Mouse (Mus musculus) forebrain, embryonic 11.5 days (tissue): Measurements from ENCODE around the gene Olfr944. TPM values are rescaled to one million over a fixed set of nuclear protein-coding genes. Genes with fewer than 3 reads are reported as not detected.

Experiments
- ATAC-seq: fragments of 200-750 bp; cut with Nextera tagmentation; replicated peaks from 2 replicates; pipeline ENCODE4 v1.8.0; 2017; ENCODE audit warnings: moderate TSS enrichment; ENCODE audit not compliant: low FRiP score
- DNase-seq: peaks from one replicate; pipeline ENCODE4 v3.0.0-alpha.2; 2017; ENCODE audit warnings: low spot score
- H3K27ac ChIP-seq: fragments of 300-500 bp; sonication (generic); 2 replicates; pipeline ENCODE4 v1.5.1; 2014; ENCODE audit warnings: low read depth, low read length
- H3K27me3 ChIP-seq: fragments of 300-500 bp; sonication (generic); 2 replicates; pipeline ENCODE4 v1.6.1; 2014; ENCODE audit warnings: mild to moderate bottlenecking, low read length, mixed read lengths; ENCODE audit not compliant: control insufficient read depth, insufficient read depth
- H3K36me3 ChIP-seq: fragments of 300-500 bp; sonication (generic); 2 replicates; pipeline ENCODE4 v1.6.1; 2014; ENCODE audit warnings: mild to moderate bottlenecking, low read length, moderate library complexity, mixed read lengths; ENCODE audit not compliant: control insufficient read depth, insufficient read depth
- H3K4me1 ChIP-seq: fragments of 300-500 bp; sonication (generic); replicated peaks from 2 replicates; pipeline ENCODE4 v1.6.1; 2014; ENCODE audit warnings: low read length, mixed read lengths; ENCODE audit not compliant: control insufficient read depth, insufficient read depth
- H3K4me2 ChIP-seq: fragments of 300-500 bp; sonication (generic); 2 replicates; pipeline ENCODE4 v1.6.1; 2014; ENCODE audit warnings: low read depth, mild to moderate bottlenecking, low read length, moderate library complexity, mixed read lengths; ENCODE audit not compliant: severe bottlenecking
- H3K4me3 ChIP-seq: fragments of 300-500 bp; sonication (generic); 2 replicates; pipeline ENCODE4 v1.5.1; 2014; ENCODE audit warnings: low read depth, low read length
- H3K9ac ChIP-seq: fragments of 300-500 bp; sonication (generic); 2 replicates; pipeline ENCODE4 v1.6.1; 2014; ENCODE audit warnings: low read length
- H3K9me3 ChIP-seq: fragments of 300-500 bp; sonication (generic); 2 replicates; pipeline ENCODE4 v1.6.1; 2016; ENCODE audit warnings: low read length, mixed read lengths; ENCODE audit not compliant: control insufficient read depth
- WGBS: fragments of 180-500 bp; shearing (Covaris S2); extraction: QIAGEN DNeasy Blood & Tissue Kit; methylation state at CpG from one replicate; pipeline ENCODE4 v1.1.7; 2014; 5-methylcytosine and 5-hydroxymethylcytosine counted together
- polyA plus RNA-seq: library from polyadenylated mRNA; unstranded; fragments of >200 nt; fragmentation: Nextera tagmentation; extraction: Ambion mirVana; gene quantifications from 2 replicates; pipeline ENCODE4 v1.2.1, GENCODE M21; 2014

The Olfr944 gene
- polyA plus RNA-seq: not detected in 2 replicates

DNA sequence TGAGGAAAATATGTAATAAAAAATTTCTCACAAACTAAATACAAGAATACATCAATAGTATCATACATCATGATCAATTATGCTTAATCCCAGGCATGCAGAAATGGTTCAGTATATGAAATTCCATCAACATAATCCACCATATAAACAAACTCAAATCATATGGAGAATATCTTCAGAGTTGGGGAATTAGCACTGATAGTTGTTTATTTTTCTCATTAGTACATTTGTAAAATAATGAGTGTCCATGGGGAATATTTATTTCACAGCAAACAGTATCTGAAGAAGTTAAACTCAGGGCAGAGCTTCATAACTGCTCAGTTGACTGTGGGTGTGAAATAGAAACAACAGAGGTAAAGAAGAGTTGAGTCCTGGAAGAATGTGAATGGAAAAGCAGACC is at the start of gene Olfr944:
Olfr944 (plus strand) TSS at position 301 of the 400 bp plus-strand sequence.
- ATAC-seq: no peak
- no peaks in the 10 kb centered on the region for H3K4me1 ChIP-seq
- H3K36me3 ChIP-seq: no peaks in the 10 kb centered on the region
- H3K27me3 ChIP-seq: no peaks in the 10 kb centered on the region
- no peak within 1 kb of the TSS for H3K27ac ChIP-seq
- no peak within 1 kb of the TSS for H3K4me2 ChIP-seq
- DNase-seq: no peak
- no peak within 1 kb of the TSS for H3K9ac ChIP-seq
- H3K4me3 ChIP-seq: no peak within 1 kb of the TSS
- H3K9me3 ChIP-seq: no peaks in the 10 kb centered on the region

DNA sequence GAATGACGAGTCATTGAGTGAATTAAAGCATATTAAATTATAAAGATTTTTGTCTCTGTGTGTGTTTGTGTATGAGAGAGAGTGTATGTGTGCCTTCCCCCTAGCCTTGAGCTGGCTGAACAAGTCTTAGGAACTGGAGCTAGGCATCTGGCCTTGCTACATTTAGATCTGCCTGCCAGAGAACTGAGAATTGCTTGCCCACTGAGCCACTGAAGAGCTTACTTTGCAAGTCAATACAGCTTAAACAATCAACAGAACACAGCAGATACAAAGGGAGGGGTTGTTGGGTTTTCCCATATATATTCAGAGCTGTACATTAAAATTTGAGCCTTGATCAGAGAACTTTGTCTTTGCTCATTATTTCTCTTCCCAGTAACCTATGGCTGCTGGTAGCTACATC is 49.3 kb upstream of the Olfr944 start:
- H3K27ac ChIP-seq: no peak overlapping the region
- no peaks in the 10 kb centered on the region for H3K9me3 ChIP-seq
- H3K4me3 ChIP-seq: no peak overlapping the region
- DNase-seq (no peak), ATAC-seq (no peak)
- 71% methylated on average over 1 of the region's 1 CpGs for WGBS
- no peak overlapping the region for H3K9ac ChIP-seq
- no peak overlapping the region for H3K4me2 ChIP-seq
- H3K27me3 ChIP-seq: no peaks in the 10 kb centered on the region
- no peaks in the 10 kb centered on the region for H3K36me3 ChIP-seq
- no peaks in the 10 kb centered on the region for H3K4me1 ChIP-seq

DNA sequence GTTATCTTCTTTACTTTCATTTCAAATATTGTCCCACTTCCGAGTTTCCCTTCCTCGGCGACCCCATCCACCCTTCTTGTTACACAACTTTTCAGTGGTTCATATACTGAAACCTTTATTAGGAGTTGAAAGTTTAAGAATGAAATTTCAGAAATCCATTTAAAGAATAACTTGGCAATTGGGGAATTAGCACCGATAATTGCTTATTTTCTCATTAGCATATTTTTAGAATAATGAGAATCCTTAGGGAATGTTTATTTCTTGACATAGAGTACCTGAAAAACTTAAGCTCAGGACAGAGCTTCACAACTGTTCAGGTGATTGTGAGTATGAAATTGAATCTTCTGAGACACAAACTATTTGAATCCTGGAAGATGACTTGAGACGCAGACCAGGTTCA is 35.7 kb upstream of the Olfr944 start, which contains the start of gene Olfr943:
Olfr943 (plus strand) TSS at position 301 of the 400 bp plus-strand sequence.
- WGBS: 92% methylated on average over 5 of the region's 5 CpGs
- Histone ChIP-seq H3K27me3 (no peaks in the 10 kb centered on the region), H3K36me3 (no peaks in the 10 kb centered on the region), H3K27ac (no peak within 1 kb of the TSS), H3K4me3 (no peak within 1 kb of the TSS), H3K4me2 (no peak within 1 kb of the TSS), H3K9me3 (no peaks in the 10 kb centered on the region), H3K4me1 (no peaks in the 10 kb centered on the region), H3K9ac (no peak within 1 kb of the TSS)
- ATAC-seq: no peak
- DNase-seq: no peak

GRCm38 (mm10) chr9:39249894-39250293 is 48.2 kb downstream of the Olfr944 start, which contains the start of gene Olfr1537:
Olfr1537 (minus strand) TSS chr9:39249994.
- no peak within 1 kb of the TSS for H3K27ac ChIP-seq
- DNase-seq: no peak
- no peaks in the 10 kb centered on the region for H3K4me1 ChIP-seq
- H3K4me3 ChIP-seq: no peak within 1 kb of the TSS
- no peaks in the 10 kb centered on the region for H3K27me3 ChIP-seq
- 87% methylated on average over 1 of the region's 1 CpGs for WGBS
- no peak within 1 kb of the TSS for H3K4me2 ChIP-seq
- H3K36me3 ChIP-seq: no peaks in the 10 kb centered on the region
- no peaks in the 10 kb centered on the region for H3K9me3 ChIP-seq
- no peak within 1 kb of the TSS for H3K9ac ChIP-seq
- no peak for ATAC-seq

Other genes starting within 250 kb of the Olfr944 start
- not detected in 2 replicates for gene Olfr933, start 229.6 kb upstream of the Olfr944 start, polyA plus RNA-seq
- not detected in 2 replicates for gene Olfr934, start 213.6 kb upstream of the Olfr944 start, polyA plus RNA-seq
- gene Olfr935, start 202.2 kb upstream of the Olfr944 start, polyA plus RNA-seq: not detected in 2 replicates
- not detected in 2 replicates for gene Olfr146, start 178.5 kb upstream of the Olfr944 start, polyA plus RNA-seq
- not detected in 2 replicates for gene Olfr937, start 137.0 kb upstream of the Olfr944 start, polyA plus RNA-seq
- gene Olfr938, start 123.0 kb upstream of the Olfr944 start, polyA plus RNA-seq: not detected in 2 replicates
- not detected in 2 replicates for gene Olfr27, start 73.8 kb upstream of the Olfr944 start, polyA plus RNA-seq
- not detected in 2 replicates for gene Olfr943, start 35.6 kb upstream of the Olfr944 start, polyA plus RNA-seq
- gene Olfr1537, start 48.1 kb downstream of the Olfr944 start, polyA plus RNA-seq: not detected in 2 replicates
- not detected in 2 replicates for gene Olfr945, start 74.9 kb downstream of the Olfr944 start, polyA plus RNA-seq
- gene Olfr948, start 124.1 kb downstream of the Olfr944 start, polyA plus RNA-seq: not detected in 2 replicates
- gene Olfr951, start 185.5 kb downstream of the Olfr944 start, polyA plus RNA-seq: not detected in 2 replicates
- gene Olfr952, start 225.2 kb downstream of the Olfr944 start, polyA plus RNA-seq: not detected in 2 replicates